Mouse (Mus musculus) cerebral cortex, adult 2 months (tissue): ENCODE data around the gene Gucy2g.

ENCODE experiments used
- WGBS: fragments of 180-500 bp; shearing (Covaris S2); methylation state at CpG from one replicate; pipeline ENCODE4 v1.1.7; 2018; 5-methylcytosine and 5-hydroxymethylcytosine counted together

Gucy2g gene

DNA sequence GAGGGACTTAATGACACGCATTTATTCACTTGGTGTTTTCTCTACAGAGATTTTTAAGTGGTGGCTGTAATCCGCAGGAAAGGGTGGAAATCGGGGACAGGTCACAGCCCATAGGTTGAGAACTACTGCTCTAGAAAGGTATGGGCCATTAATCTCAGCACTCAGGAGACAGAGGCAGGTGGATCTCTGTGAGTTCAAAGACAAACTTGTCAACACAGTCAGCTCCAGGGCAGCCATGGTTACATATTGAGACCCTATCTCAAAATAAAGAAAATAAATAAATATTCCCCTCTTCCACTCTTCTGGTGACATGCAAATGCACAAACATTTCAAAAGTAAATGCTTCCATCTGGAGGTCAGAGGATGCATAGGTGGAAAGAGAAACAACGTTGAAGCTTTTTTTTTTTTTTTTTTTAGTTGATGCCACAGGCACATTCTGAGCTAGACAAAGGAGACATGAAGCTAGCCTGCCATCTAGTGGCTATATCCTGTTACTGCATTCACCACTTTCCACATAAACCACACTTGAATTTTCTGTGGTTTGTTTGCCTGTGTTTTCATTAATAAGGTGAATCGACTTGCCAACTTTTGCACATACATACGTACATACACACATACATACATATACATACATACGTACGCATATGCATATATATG is 34.4 kb downstream of the Gucy2g start:
- 37% methylated on average over 8 of the region's 8 CpGs for WGBS

GRCm38 (mm10) chr19:55198303-55198702 is 42.7 kb downstream of the Gucy2g start:
- 36% methylated on average over 5 of the region's 5 CpGs for WGBS

- WGBS: 94% methylated on average over 3 of the region's 3 CpGs
These were observed 45.5 kb downstream of the Gucy2g start for GRCm38 (mm10) chr19:55195574-55195973.

- WGBS: 53% methylated on average over 7 of the region's 7 CpGs
These were observed 46.4 kb downstream of the Gucy2g start for GRCm38 (mm10) chr19:55194520-55195170.

GRCm38 (mm10) chr19:55193717-55194394 is 47.2 kb downstream of the Gucy2g start:
- WGBS: 82% methylated on average over 11 of the region's 11 CpGs

- WGBS: 87% methylated on average over 21 of the region's 21 CpGs
These were observed 48.6 kb downstream of the Gucy2g start for GRCm38 (mm10) chr19:55192254-55192945.

- WGBS: 57% methylated on average over 2 of the region's 2 CpGs
These were observed 49.4 kb downstream of the Gucy2g start for GRCm38 (mm10) chr19:55191596-55191995.

DNA sequence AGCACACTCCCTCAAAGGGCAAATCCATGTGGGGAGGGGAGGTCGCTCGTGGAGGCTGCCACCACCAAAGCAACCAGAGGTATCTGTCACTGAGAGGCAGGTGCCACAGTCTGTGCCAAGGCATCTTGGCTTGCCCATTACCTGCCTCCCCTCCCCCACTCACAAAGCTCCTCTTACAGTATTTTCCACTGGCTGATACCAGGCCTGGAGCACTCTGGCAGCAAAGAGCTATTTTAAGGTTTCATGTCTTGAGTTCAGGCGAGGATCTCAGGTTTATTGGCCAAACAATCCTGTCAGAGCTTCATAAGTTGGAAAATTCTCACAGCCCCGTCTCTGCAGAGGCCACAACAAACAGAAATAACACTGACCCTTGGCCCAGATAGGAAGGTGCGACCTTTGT is 51.0 kb downstream of the Gucy2g start:
- 89% methylated on average over 5 of the region's 5 CpGs for WGBS

- WGBS: 56% methylated on average over 3 of the region's 3 CpGs
These were observed 55.4 kb downstream of the Gucy2g start for GRCm38 (mm10) chr19:55185651-55186050.

DNA sequence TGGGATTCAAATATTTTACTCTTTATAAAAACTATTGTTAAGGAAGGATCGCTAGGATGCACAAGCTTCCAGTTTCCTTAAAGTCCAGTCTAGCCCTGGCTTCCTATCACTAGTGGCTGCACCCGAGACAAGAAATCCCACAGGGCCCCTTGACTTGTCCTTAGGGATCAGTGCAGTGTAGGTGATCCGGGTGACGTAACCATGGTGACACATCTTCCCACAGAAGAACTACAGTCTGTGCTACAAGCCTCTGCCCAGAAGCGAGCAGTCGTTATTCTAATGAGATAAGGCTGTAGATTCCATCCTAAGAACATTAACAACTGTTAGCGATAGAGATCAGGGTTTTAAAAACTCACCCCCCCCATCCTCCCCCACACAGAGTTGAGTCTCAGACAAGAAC is 56.0 kb downstream of the Gucy2g start:
- WGBS: 61% methylated on average over 7 of the region's 7 CpGs

- 47% methylated on average over 7 of the region's 7 CpGs for WGBS
These were observed 56.6 kb downstream of the Gucy2g start for GRCm38 (mm10) chr19:55184442-55184841.

DNA sequence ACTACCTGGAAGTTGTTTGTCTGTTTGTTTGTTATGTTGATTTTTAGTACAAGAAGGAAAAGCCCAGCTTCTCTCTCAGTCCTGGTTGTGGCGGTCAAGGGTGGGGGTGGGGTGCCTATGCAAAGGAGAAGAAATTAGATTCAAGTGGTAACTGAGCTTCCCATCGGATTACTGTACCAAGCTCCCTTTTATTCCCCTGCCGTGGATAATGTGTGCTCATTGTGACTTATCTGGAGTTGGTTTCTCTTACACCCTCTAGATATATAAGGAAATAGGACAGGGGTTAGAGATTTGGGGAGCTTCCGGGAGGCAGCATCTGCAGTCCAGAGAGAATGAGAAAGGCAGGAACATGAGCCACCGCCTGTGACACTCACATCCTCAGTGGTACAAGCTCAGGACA is 60.6 kb downstream of the Gucy2g start, which contains the start of gene Tectb:
Gene Tectb (plus strand): TSS at position 301 of the 400 bp plus-strand sequence.
- WGBS: 83% methylated on average over 5 of the region's 5 CpGs

- whole genome bisulfite sequencing: 55% methylated on average over 3 of the region's 3 CpGs
These were observed 63.9 kb downstream of the Gucy2g start for GRCm38 (mm10) chr19:55177143-55177542.

GRCm38 (mm10) chr19:55171585-55171984 is 69.5 kb downstream of the Gucy2g start:
- 84% methylated on average over 1 of the region's 1 CpGs for WGBS

GRCm38 (mm10) chr19:55169236-55169729 is 71.8 kb downstream of the Gucy2g start:
- 94% methylated on average over 8 of the region's 8 CpGs for WGBS

DNA sequence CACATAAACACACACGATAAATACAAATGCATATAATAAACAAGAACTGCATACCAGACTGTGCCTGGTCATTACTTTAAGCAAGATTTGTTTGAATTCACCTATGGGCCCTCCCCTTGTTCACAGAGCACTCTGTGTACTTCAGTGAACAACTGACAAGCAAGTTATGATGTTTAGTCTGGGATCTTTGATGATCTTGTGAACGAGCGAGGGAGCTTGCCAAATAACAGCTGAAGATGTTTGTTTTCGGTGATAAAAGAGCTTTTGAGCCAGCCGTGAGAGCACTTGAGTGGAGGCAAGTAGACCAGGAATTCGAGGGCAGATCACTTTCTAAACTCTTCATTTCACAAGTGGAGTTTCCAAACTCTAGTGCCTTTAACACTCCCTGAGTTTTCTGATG is 72.7 kb downstream of the Gucy2g start:
- 74% methylated on average over 6 of the region's 6 CpGs for WGBS

DNA sequence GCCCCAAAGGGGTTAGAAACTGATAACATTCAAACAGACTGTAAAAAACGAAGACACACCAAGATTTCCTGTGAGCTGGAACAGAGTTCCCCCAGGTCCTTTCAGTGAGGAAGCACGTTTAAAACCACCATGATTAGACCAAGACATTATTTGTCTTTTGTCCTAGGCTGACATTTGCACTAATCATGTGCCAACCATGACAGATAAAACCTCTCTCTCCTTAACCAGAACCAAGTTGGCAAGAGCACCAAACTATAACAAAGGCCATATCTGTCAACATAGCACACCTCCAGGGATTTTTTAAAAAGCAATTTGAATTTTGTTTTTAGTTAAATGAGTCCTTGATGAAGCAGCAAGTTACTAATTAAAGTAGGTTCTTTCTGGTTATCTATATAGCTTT is 73.3 kb downstream of the Gucy2g start:
- WGBS: 79% methylated on average over 2 of the region's 2 CpGs

DNA sequence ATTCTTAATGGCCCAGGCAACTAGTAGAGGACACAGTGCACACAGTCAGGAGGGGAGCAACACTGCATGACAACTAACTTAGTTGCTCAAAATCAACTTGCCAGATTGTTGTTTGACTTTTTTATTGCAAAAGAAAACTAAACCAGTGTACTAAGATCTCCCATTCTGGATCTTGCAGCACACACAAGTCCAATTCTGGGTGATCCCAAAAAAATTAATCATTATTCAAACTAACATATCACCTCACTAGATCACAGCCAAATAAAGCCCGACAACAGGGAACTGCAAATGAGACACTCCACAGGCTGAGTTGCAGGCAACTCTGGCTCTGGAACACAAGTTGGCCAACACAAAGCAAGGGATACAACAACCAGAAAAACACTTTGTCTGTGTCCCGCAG is 74.3 kb downstream of the Gucy2g start:
- 72% methylated on average over 2 of the region's 2 CpGs for WGBS

GRCm38 (mm10) chr19:55165954-55166353 is 75.1 kb downstream of the Gucy2g start:
- WGBS: 72% methylated on average over 4 of the region's 4 CpGs

DNA sequence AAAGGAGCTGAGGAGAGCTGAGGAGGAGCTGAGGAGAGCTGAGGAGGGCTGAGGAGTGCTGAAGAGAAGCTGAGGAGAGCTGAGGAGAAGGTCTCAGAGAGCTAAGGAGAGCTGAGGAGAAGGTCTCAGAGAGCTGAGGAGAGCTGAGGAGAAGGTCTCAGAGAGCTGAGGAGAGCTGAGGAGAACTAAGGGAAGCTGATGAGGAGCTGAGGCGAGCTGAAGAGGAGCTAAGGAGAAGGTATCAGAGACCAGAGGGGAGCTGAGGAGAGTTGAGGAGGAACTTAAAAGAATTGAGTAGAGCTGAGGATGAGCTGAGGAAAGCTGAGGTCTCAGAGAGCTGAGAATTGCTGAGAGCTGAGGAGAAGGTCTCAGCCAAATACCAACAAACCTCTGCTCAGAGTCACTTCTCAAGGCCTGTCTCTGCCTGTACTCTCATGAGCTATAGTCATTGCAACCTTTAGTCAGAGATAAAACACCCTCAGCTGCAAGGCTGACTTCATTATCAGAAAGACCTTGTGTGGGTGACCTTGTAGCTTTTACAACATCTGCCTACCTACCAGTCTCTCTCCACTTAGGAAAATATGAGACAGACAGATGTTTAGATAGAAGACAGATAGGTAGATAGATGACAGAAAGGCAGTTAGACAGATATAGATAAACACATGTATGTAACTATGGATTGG is 75.7 kb downstream of the Gucy2g start:
- WGBS: 79% methylated on average over 1 of the region's 1 CpGs

DNA sequence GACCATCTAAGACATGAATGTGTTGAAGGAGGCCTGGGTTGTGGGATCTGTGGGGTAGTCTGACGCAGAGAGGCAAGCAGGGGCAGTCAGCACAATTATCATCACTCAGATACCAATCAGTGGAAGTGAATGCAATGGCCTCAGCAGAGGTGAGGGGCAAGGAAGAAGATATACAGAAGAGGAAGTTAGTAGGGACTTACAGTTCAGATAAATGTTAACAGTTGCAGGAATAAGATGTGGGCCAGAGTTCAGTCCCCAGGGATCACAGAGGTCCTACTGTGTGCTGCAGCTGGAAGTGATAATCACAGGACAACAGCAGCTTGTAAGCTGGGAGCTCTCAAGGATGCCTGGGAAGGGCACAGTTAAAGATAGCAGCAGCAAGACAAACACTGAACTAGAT is 76.9 kb downstream of the Gucy2g start:
- 92% methylated on average over 1 of the region's 1 CpGs for WGBS

- 83% methylated on average over 4 of the region's 4 CpGs for WGBS
These were observed 78.8 kb downstream of the Gucy2g start for GRCm38 (mm10) chr19:55162271-55162670.
